ENCODE assay signal across 9 mouse cellular contexts in genomic region chr16:32129449-32130189, GRCm38 (mm10). TPM values are rescaled to one million over a fixed set of nuclear protein-coding genes. Genes with fewer than 3 reads are reported as not detected.
DNase-seq lines count a peak whose midpoint lies in the region; ATAC-seq and TF ChIP-seq lines count a peak whose summit lies in the region.
"Had no signal": no experiment of that assay in that cellular context is flagged by ENCODE, and none has a peak within 500 bp of the region (broad histone marks: within the 10 kb centered on the region; RNA-seq: fewer than 3 reads in every experiment).

No protein-coding gene starts in this region.

- no peaks in the 10 kb centered on the region for H3K79me2 ChIP-seq in liver, adult 2 months (ENCODE audit: control insufficient read depth, insufficient read depth, low read length)
- no peaks in the 10 kb centered on the region for H3K79me2 ChIP-seq in macrophage (ENCODE audit: inconsistent target)

- 0 out of 2 replicates have a peak overlapping the region, but pooled peaks have one; percentile 15 for H3K4me2 ChIP-seq in embryonic facial prominence, embryonic 14.5 days (ENCODE audit: low read depth, low read length)
- H3K4me2 ChIP-seq: midbrain, embryonic 12.5 days had no signal

- peaks cover 2% of the 10 kb centered on the region; the same call in 1 of the 2 replicates for H3K4me1 ChIP-seq in liver, adult 2 months (ENCODE audit: control insufficient read depth, insufficient read depth, low read length)
- H3K4me1 ChIP-seq in ES-E14 (ENCODE audit: control insufficient read depth in 2 of 2, insufficient read depth in 2 of 2, low read length in 2 of 2, poor library complexity in 1 of 2): peaks cover 6 to 16% of the 10 kb centered on the region in 2 experiments; a peak in 3 of 4 replicates
- no peaks in the 10 kb centered on the region for H3K4me1 ChIP-seq in embryonic facial prominence, embryonic 14.5 days (ENCODE audit: control insufficient read depth, insufficient read depth, low read length)
- H3K4me1 ChIP-seq: midbrain, embryonic 12.5 days had no signal

- H3K36me3 ChIP-seq in liver, adult 2 months (ENCODE audit: control insufficient read depth, insufficient read depth, low read length): no peaks in the 10 kb centered on the region
- no peaks in the 10 kb centered on the region; the same call in 1 of the 2 replicates for H3K36me3 ChIP-seq in ES-E14 (ENCODE audit: control insufficient read depth, insufficient read depth, low read length, poor library complexity, severe bottlenecking)
- H3K36me3 ChIP-seq in embryonic facial prominence, embryonic 14.5 days (ENCODE audit: control insufficient read depth, insufficient read depth, low read length): no peaks in the 10 kb centered on the region
- H3K36me3 ChIP-seq in macrophage (ENCODE audit: inconsistent target): no peaks in the 10 kb centered on the region
- H3K36me3 ChIP-seq: midbrain, embryonic 12.5 days had no signal

- in situ Hi-C loops in ES-E14 (cut with MboI; ENCODE audit: low sequenced_read_pairs in 2 of 2, unreplicated experiment in 2 of 2): no loop called here

- no peaks in the 10 kb centered on the region for H3K9me3 ChIP-seq in ES-E14 (ENCODE audit: control insufficient read depth, insufficient read depth, low read depth, low read length)
- H3K9me3 ChIP-seq in embryonic facial prominence, embryonic 14.5 days (ENCODE audit: control insufficient read depth, low read length): no peaks in the 10 kb centered on the region
- H3K9me3 ChIP-seq: midbrain, embryonic 12.5 days had no signal

- peak overlapping the region; percentile 31 for H3K27ac ChIP-seq in liver, adult 2 months (replicated peaks; ENCODE audit: insufficient read depth, low read depth, low read length)
- peak overlapping the region; percentile 75 for H3K27ac ChIP-seq in ES-E14 (ENCODE audit: insufficient read depth, low read depth, low read length, poor library complexity, severe bottlenecking)
- peak overlapping the region; percentile 30; the same call in 1 of the 2 replicates for H3K27ac ChIP-seq in embryonic facial prominence, embryonic 14.5 days (replicated peaks; ENCODE audit: low read depth, low read length)
- H3K27ac ChIP-seq in macrophage: peak overlapping the region; percentile 69
- H3K27ac ChIP-seq: midbrain, embryonic 12.5 days had no signal

- peak overlapping the region; percentile 36 for H3K4me3 ChIP-seq in liver, adult 2 months (ENCODE audit: insufficient read depth, low read depth, low read length)
- H3K4me3 ChIP-seq in ES-E14 (ENCODE audit: insufficient read depth in 1 of 2, low read depth in 1 of 2, low read length in 2 of 2, poor library complexity in 1 of 2, severe bottlenecking in 1 of 2): peak overlapping the region; percentile 65
- no peak overlapping the region for H3K4me3 ChIP-seq in embryonic facial prominence, embryonic 14.5 days (ENCODE audit: low read depth, low read length)
- peak overlapping the region; percentile 22 for H3K4me3 ChIP-seq in macrophage (ENCODE audit: inconsistent target)
- H3K4me3 ChIP-seq: midbrain, embryonic 12.5 days had no signal

- 71% methylated on average over 20 of the region's 20 CpGs for WGBS in liver, adult 2 months
- 77% methylated on average over 20 of the region's 20 CpGs for WGBS in embryonic facial prominence, embryonic 14.5 days
- 23% methylated on average over 20 of the region's 20 CpGs for WGBS in macrophage (ENCODE audit: missing documents)

- TF ChIP-seq CTCF in liver, adult 2 months (IDR thresholded peaks at IDR 0.05; ENCODE audit: low read depth, low read length): no peak

- no peak for TF ChIP-seq POLR2A in liver, adult 2 months (IDR thresholded peaks at IDR 0.05; ENCODE audit: extremely low read depth, insufficient read depth, low read length)

- no peak for DNase-seq in liver, adult 2 months (ENCODE audit: extremely low read depth, low read depth, low spot score)
- no peak for DNase-seq in liver
- DNase-seq in ES-E14 (ENCODE audit: low read depth, low spot score): no peak
- DNase-seq in embryonic facial prominence, embryonic 14.5 days (ENCODE audit: low spot score): no peak
- DNase-seq in left cerebral cortex, postnatal 4 days: no peak
- no peak for DNase-seq in adrenal gland, adult 8-10 months
- no peak for DNase-seq in urinary bladder, postnatal 25 days (ENCODE audit: low spot score)

- H3K9ac ChIP-seq in liver, adult 2 months (ENCODE audit: low read depth, low read length): peak overlapping the region; percentile 15; the same call in 1 of the 2 replicates
- peak overlapping the region; percentile 81 for H3K9ac ChIP-seq in ES-E14 (ENCODE audit: insufficient read depth, low read depth, low read length, poor library complexity, severe bottlenecking)
- H3K9ac ChIP-seq in embryonic facial prominence, embryonic 14.5 days (ENCODE audit: low read depth, low read length): no peak overlapping the region
- H3K9ac ChIP-seq: midbrain, embryonic 12.5 days had no signal

- ATAC-seq in embryonic facial prominence, embryonic 14.5 days (ENCODE audit: low read depth): no peak

- no peaks in the 10 kb centered on the region for H3K27me3 ChIP-seq in liver, adult 2 months (ENCODE audit: control insufficient read depth, insufficient read depth, low read length)
- H3K27me3 ChIP-seq in embryonic facial prominence, embryonic 14.5 days (replicated peaks; ENCODE audit: control insufficient read depth, insufficient read depth, low read length): no peaks in the 10 kb centered on the region
- H3K27me3 ChIP-seq: midbrain, embryonic 12.5 days had no signal

- intact Hi-C loops in left cerebral cortex, postnatal 4 days (cut with DNase I): no loop called here

RNA-seq across cellular contexts. Expression of gene Cep19, which starts 30.0 kb away (rescaled TPM):
- 6.0 and 6.5 TPM in 2 replicates for total RNA-seq in liver, adult 2 months (2014; rRNA removed)
- polyA plus RNA-seq in liver, adult 2 months (2012; rRNA removed): 7.6 and 10.1 TPM in 2 replicates
- total RNA-seq in ES-E14 (2012; rRNA removed): 8.9 and 11.9 TPM in 2 replicates
- polyA plus RNA-seq in embryonic facial prominence, embryonic 14.5 days (2014; fragmentation: Nextera tagmentation; extraction: Ambion mirVana): 26.0 and 29.4 TPM in 2 replicates
- 1 to 10 TPM in 13 of 26 experiments, under 1 TPM in 6, not detected in 7; 0.25 to 7.9 (median 1.3) TPM for total RNA-seq in macrophage (2018; cell fraction: chromatin; rRNA removed)
- total RNA-seq in macrophage (2018; cell fraction: cytosol; rRNA removed): 10 to 100 TPM in 8 of 26 experiments, 1 to 10 TPM in 18; 3.2 to 12.7 (median 8.2) TPM
- total RNA-seq in macrophage (2018; cell fraction: nucleus; rRNA removed): 1 to 10 TPM in 21 of 26 experiments, under 1 TPM in 5; 0.69 to 7.5 (median 1.8) TPM
- 6.1 to 13.3 TPM (median 8.9 TPM) in 3 replicates for polyA plus RNA-seq in macrophage (2018)
- 10 to 100 TPM; 38.4 to 40.7 TPM for total RNA-seq in left cerebral cortex, postnatal 4 days (2021)
- total RNA-seq in adrenal gland, adult 8-10 months (2022): 10 to 100 TPM; 10.3 to 19.0 (median 14.6) TPM

RNA-seq across cellular contexts. Expression of gene Pigx, which starts 30.1 kb away (rescaled TPM):
- 37.7 and 40.5 TPM in 2 replicates for total RNA-seq in liver, adult 2 months (2014; rRNA removed)
- 17.5 and 19.0 TPM in 2 replicates for polyA plus RNA-seq in liver, adult 2 months (2012; rRNA removed)
- 59.5 and 86.2 TPM in 2 replicates for total RNA-seq in ES-E14 (2012; rRNA removed)
- polyA plus RNA-seq in embryonic facial prominence, embryonic 14.5 days (2014; fragmentation: Nextera tagmentation; extraction: Ambion mirVana): 88.2 and 92.4 TPM in 2 replicates
- 10 to 100 TPM in 18 of 26 experiments, 1 to 10 TPM in 8; 2.5 to 31.8 (median 16.8) TPM for total RNA-seq in macrophage (2018; cell fraction: chromatin; rRNA removed)
- total RNA-seq in macrophage (2018; cell fraction: cytosol; rRNA removed): 10 to 100 TPM; 21.3 to 34.3 (median 27.7) TPM
- 10 to 100 TPM in 25 of 26 experiments, 1 to 10 TPM in 1; 9.8 to 41.6 (median 16.8) TPM for total RNA-seq in macrophage (2018; cell fraction: nucleus; rRNA removed)
- polyA plus RNA-seq in macrophage (2018): 30.5 to 37.7 TPM (median 33.8 TPM) in 3 replicates
- total RNA-seq in left cerebral cortex, postnatal 4 days (2021): 10 to 100 TPM; 44.1 TPM
- total RNA-seq in adrenal gland, adult 8-10 months (2022): 10 to 100 TPM; 25.3 to 39.8 (median 33.4) TPM

RNA-seq across cellular contexts. Expression of gene Nrros, which starts 35.8 kb away (rescaled TPM):
- total RNA-seq in liver, adult 2 months (2014; rRNA removed): 4.1 and 5.3 TPM in 2 replicates
- 3.1 and 5.9 TPM in 2 replicates for polyA plus RNA-seq in liver, adult 2 months (2012; rRNA removed)
- total RNA-seq in ES-E14 (2012; rRNA removed): 6.4 and 7.2 TPM in 2 replicates
- polyA plus RNA-seq in embryonic facial prominence, embryonic 14.5 days (2014; fragmentation: Nextera tagmentation; extraction: Ambion mirVana): 23.1 and 23.7 TPM in 2 replicates
- 1,000 to 10,000 TPM in 3 of 26 experiments, 100 to 1,000 TPM in 23; 132 to 1,171 (median 355) TPM for total RNA-seq in macrophage (2018; cell fraction: chromatin; rRNA removed)
- 100 to 1,000 TPM; 175 to 537 (median 329) TPM for total RNA-seq in macrophage (2018; cell fraction: cytosol; rRNA removed)
- 1,000 to 10,000 TPM in 5 of 26 experiments, 100 to 1,000 TPM in 21; 236 to 1,699 (median 464) TPM for total RNA-seq in macrophage (2018; cell fraction: nucleus; rRNA removed)
- polyA plus RNA-seq in macrophage (2018): 133 to 329 TPM (median 277 TPM) in 3 replicates
- total RNA-seq in left cerebral cortex, postnatal 4 days (2021): 1 to 10 TPM; 5.7 to 5.9 TPM
- total RNA-seq in adrenal gland, adult 8-10 months (2022): 1 to 10 TPM; 5.5 to 9.9 (median 8.4) TPM

RNA-seq across cellular contexts. Expression of gene Bex6, which starts 50.0 kb away (rescaled TPM):
- total RNA-seq in liver, adult 2 months (2014; rRNA removed): not detected in 2 replicates
- polyA plus RNA-seq in liver, adult 2 months (2012; rRNA removed): not detected in 2 replicates
- 1.4 and 1.6 TPM in 2 replicates for total RNA-seq in ES-E14 (2012; rRNA removed)
- not detected in 2 replicates for polyA plus RNA-seq in embryonic facial prominence, embryonic 14.5 days (2014; fragmentation: Nextera tagmentation; extraction: Ambion mirVana)
- total RNA-seq in macrophage (2018; cell fraction: chromatin; rRNA removed): under 1 TPM in 1 of 26 experiments, not detected in 25; 0.99 TPM
- total RNA-seq in macrophage (2018; cell fraction: cytosol; rRNA removed): 1 to 10 TPM in 1 of 26 experiments, under 1 TPM in 24, not detected in 1; 0.14 to 1.2 (median 0.43) TPM
- total RNA-seq in macrophage (2018; cell fraction: nucleus; rRNA removed): not detected
- 0.64 to 0.83 TPM (median 0.74 TPM) in 3 replicates for polyA plus RNA-seq in macrophage (2018)
- not detected for total RNA-seq in left cerebral cortex, postnatal 4 days (2021)
- not detected for total RNA-seq in adrenal gland, adult 8-10 months (2022)
- polyA plus RNA-seq: midbrain, embryonic 12.5 days had no signal

RNA-seq across cellular contexts. Expression of gene Pak2, which starts 50.5 kb away (rescaled TPM):
- 11.0 and 11.8 TPM in 2 replicates for total RNA-seq in liver, adult 2 months (2014; rRNA removed)
- polyA plus RNA-seq in liver, adult 2 months (2012; rRNA removed): 5.8 and 6.3 TPM in 2 replicates
- total RNA-seq in ES-E14 (2012; rRNA removed): 17.9 and 26.9 TPM in 2 replicates
- 34.1 and 36.3 TPM in 2 replicates for polyA plus RNA-seq in embryonic facial prominence, embryonic 14.5 days (2014; fragmentation: Nextera tagmentation; extraction: Ambion mirVana)
- total RNA-seq in macrophage (2018; cell fraction: chromatin; rRNA removed): 10 to 100 TPM; 53.5 to 97.8 (median 68.9) TPM
- total RNA-seq in macrophage (2018; cell fraction: cytosol; rRNA removed): 100 to 1,000 TPM in 6 of 26 experiments, 10 to 100 TPM in 20; 70.5 to 112 (median 93.3) TPM
- 100 to 1,000 TPM in 7 of 26 experiments, 10 to 100 TPM in 19; 68.7 to 134 (median 81.3) TPM for total RNA-seq in macrophage (2018; cell fraction: nucleus; rRNA removed)
- polyA plus RNA-seq in macrophage (2018): 58.5 to 99.5 TPM (median 73.3 TPM) in 3 replicates
- total RNA-seq in left cerebral cortex, postnatal 4 days (2021): 10 to 100 TPM; 47.0 to 53.4 TPM
- 10 to 100 TPM; 54.5 to 62.5 (median 60.6) TPM for total RNA-seq in adrenal gland, adult 8-10 months (2022)
